Mouse (Mus musculus) lung, postnatal 0 days (tissue): ENCODE measurements around the gene Pim3.

Source experiments
- CTCF ChIP-seq: IDR thresholded peaks from 2 replicates; pipeline ENCODE4 v1.5.1; 2016; ENCODE audit warnings: antibody characterized with exemption, mild to moderate bottlenecking
- EP300 ChIP-seq: IDR thresholded peaks from 2 replicates; pipeline ENCODE4 v1.6.1; 2016; ENCODE audit warnings: antibody characterized with exemption, mild to moderate bottlenecking, control low read depth

DNA sequence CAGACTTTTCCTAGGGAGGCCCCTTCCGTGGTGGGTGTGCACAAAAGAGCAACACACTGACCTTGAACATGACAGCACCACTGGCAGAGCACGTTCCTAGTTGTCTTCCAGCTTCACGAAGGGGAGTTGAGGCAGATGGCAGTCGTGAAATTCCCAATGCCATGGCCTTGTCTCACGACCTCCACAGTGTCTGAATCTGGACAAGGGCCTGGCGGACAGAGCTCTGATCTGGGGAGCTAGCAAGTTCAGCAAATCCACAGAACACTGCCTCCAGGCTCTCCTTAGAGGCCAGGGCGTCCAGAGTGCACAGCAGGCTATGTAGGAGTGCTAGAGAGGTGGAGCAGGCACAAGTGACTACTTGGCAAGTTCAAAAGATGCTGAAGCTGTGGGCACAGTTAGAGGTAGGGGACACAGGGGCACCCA is 5.0 kb downstream of the Pim3 start:
- TF ChIP-seq EP300 (no peak), CTCF (no peak)
